ENCODE assay signal across 9 mouse cellular contexts in genomic region chr5:73633141-73633540, GRCm38 (mm10). TPM values are rescaled to one million over a fixed set of nuclear protein-coding genes. Genes with fewer than 3 reads are reported as not detected.
A peak's percentile ranks its signal among the peaks of the same experiment; 100 is the strongest.
DNase-seq lines count a peak whose midpoint lies in the region; ATAC-seq lines count a peak whose summit lies in the region.
"Had no signal": no experiment of that assay in that cellular context is flagged by ENCODE, and none has a peak within 500 bp of the region (broad histone marks: within the 10 kb centered on the region; RNA-seq: fewer than 3 reads in every experiment).

No protein-coding gene starts in this region.

- no peak overlapping the region for H3K27ac ChIP-seq in liver, embryonic 12.5 days
- no peak overlapping the region for H3K27ac ChIP-seq in kidney, embryonic 14.5 days (ENCODE audit: low read depth, low read length)
- H3K27ac ChIP-seq in liver, embryonic 11.5 days (ENCODE audit: low read depth, low read length) = no peak overlapping the region

- H3K4me3 ChIP-seq in liver, embryonic 12.5 days = no peak overlapping the region
- no peak overlapping the region for H3K4me3 ChIP-seq in kidney, embryonic 14.5 days (ENCODE audit: low read length)
- no peak overlapping the region for H3K4me3 ChIP-seq in liver, embryonic 11.5 days (ENCODE audit: low read depth, low read length)

- DNase-seq in liver = peak; percentile 50
- peak; percentile 19 for DNase-seq in c-Kit-negative CD71-positive TER-119-positive erythroid progenitor cells, embryonic 14.5 days (ENCODE audit: low read depth, low spot score)
- DNase-seq in forelimb bud, embryonic 11.5 days (ENCODE audit: low read depth, low spot score) = peak; percentile 67
- peak; percentile 51 for DNase-seq in liver, embryonic 11.5 days (ENCODE audit: low spot score)
- DNase-seq in retina, postnatal 7 days (ENCODE audit: low read depth, low spot score) = peak; percentile 35
- peak; percentile 29 for DNase-seq in urinary bladder, postnatal 10 days (ENCODE audit: low spot score)

- H3K9me3 ChIP-seq in liver, embryonic 12.5 days (replicated peaks) = no peaks in the 10 kb centered on the region
- H3K9me3 ChIP-seq in kidney, embryonic 14.5 days (ENCODE audit: control insufficient read depth, low read length) = peaks cover 2% of the 10 kb centered on the region; the same call in 1 of the 2 replicates
- peaks cover 3% of the 10 kb centered on the region; the same call in 1 of the 2 replicates for H3K9me3 ChIP-seq in liver, embryonic 11.5 days (ENCODE audit: control insufficient read depth, low read length)

- H3K4me2 ChIP-seq in liver, embryonic 12.5 days = no peak overlapping the region
- no peak overlapping the region for H3K4me2 ChIP-seq in kidney, embryonic 14.5 days (replicated peaks; ENCODE audit: low read depth, low read length)
- H3K4me2 ChIP-seq in liver, embryonic 11.5 days = no peak overlapping the region

- H3K27me3 ChIP-seq in liver, embryonic 12.5 days (replicated peaks) = no peaks in the 10 kb centered on the region
- no peaks in the 10 kb centered on the region for H3K27me3 ChIP-seq in kidney, embryonic 14.5 days (ENCODE audit: control insufficient read depth, insufficient read depth, low read length)
- no peaks in the 10 kb centered on the region for H3K27me3 ChIP-seq in liver, embryonic 11.5 days (replicated peaks; ENCODE audit: control insufficient read depth, insufficient read depth, low read length)

- no peaks in the 10 kb centered on the region for H3K36me3 ChIP-seq in liver, embryonic 12.5 days
- peaks cover 16% of the 10 kb centered on the region for H3K36me3 ChIP-seq in kidney, embryonic 14.5 days (ENCODE audit: control insufficient read depth, insufficient read depth, low read length)
- peaks cover 6% of the 10 kb centered on the region; the same call in 1 of the 2 replicates for H3K36me3 ChIP-seq in liver, embryonic 11.5 days (ENCODE audit: control insufficient read depth, insufficient read depth, low read length)

- no peak overlapping the region for H3K9ac ChIP-seq in liver, embryonic 12.5 days
- no peak overlapping the region for H3K9ac ChIP-seq in kidney, embryonic 14.5 days (ENCODE audit: low read depth, low read length)
- no peak overlapping the region for H3K9ac ChIP-seq in liver, embryonic 11.5 days (ENCODE audit: low read depth, low read length)

- H3K4me1 ChIP-seq in liver, embryonic 12.5 days = peaks cover 19% of the 10 kb centered on the region
- H3K4me1 ChIP-seq in kidney, embryonic 14.5 days (ENCODE audit: control insufficient read depth, insufficient read depth, low read length) = no peaks in the 10 kb centered on the region
- H3K4me1 ChIP-seq in liver, embryonic 11.5 days (replicated peaks; ENCODE audit: control insufficient read depth, insufficient read depth, low read length) = peaks cover 6% of the 10 kb centered on the region

- 39% methylated on average over 8 of the region's 8 CpGs for WGBS in liver, embryonic 12.5 days (ENCODE audit: insufficient replicate concordance)
- WGBS in kidney, embryonic 14.5 days = 66% methylated on average over 8 of the region's 8 CpGs
- WGBS in liver, embryonic 11.5 days = 55% methylated on average over 8 of the region's 8 CpGs

- no peak for ATAC-seq in liver, embryonic 12.5 days
- ATAC-seq in kidney, embryonic 14.5 days (ENCODE audit: low FRiP score, low TSS enrichment) = 0 out of 2 replicates have a peak, but pooled peaks have one; percentile 22
- no peak for ATAC-seq in liver, embryonic 11.5 days (replicated peaks; ENCODE audit: low FRiP score)

RNA-seq across cellular contexts. Expression of gene Lrrc66, which starts 0.8 kb away (rescaled TPM):
- polyA plus RNA-seq in liver, embryonic 12.5 days (2016; fragmentation: Nextera tagmentation; extraction: Ambion mirVana) = 0.13 and 0.29 TPM in 2 replicates
- 0.06 TPM in 1 of 2 replicates, not detected in the other for polyA plus RNA-seq in kidney, embryonic 14.5 days (2014; fragmentation: Nextera tagmentation; extraction: Ambion mirVana)
- polyA plus RNA-seq in liver, embryonic 11.5 days (2014; fragmentation: Nextera tagmentation; extraction: Ambion mirVana) = 0.18 and 0.74 TPM in 2 replicates
- polyA plus RNA-seq: neural tube, embryonic 14.5 days had no signal

RNA-seq across cellular contexts. Expression of gene Sgcb, which starts 14.4 kb away (rescaled TPM):
- polyA plus RNA-seq in liver, embryonic 12.5 days (2016; fragmentation: Nextera tagmentation; extraction: Ambion mirVana) = 4.5 and 4.7 TPM in 2 replicates
- polyA plus RNA-seq in kidney, embryonic 14.5 days (2014; fragmentation: Nextera tagmentation; extraction: Ambion mirVana) = 16.7 and 23.2 TPM in 2 replicates
- polyA plus RNA-seq in liver, embryonic 11.5 days (2014; fragmentation: Nextera tagmentation; extraction: Ambion mirVana) = 8.9 and 9.3 TPM in 2 replicates

RNA-seq across cellular contexts. Expression of gene Spata18, which starts 18.0 kb away (rescaled TPM):
- not detected in 2 replicates for polyA plus RNA-seq in liver, embryonic 12.5 days (2016; fragmentation: Nextera tagmentation; extraction: Ambion mirVana)
- polyA plus RNA-seq in kidney, embryonic 14.5 days (2014; fragmentation: Nextera tagmentation; extraction: Ambion mirVana) = 0.16 and 0.20 TPM in 2 replicates
- polyA plus RNA-seq in liver, embryonic 11.5 days (2014; fragmentation: Nextera tagmentation; extraction: Ambion mirVana) = not detected in 2 replicates
